Mouse (Mus musculus): ENCODE measurements around the gene Prr9. TPM values are rescaled to one million over a fixed set of nuclear protein-coding genes. Genes with fewer than 3 reads are reported as not detected.

The Prr9 gene
- polyA plus RNA-seq (2012; fragmentation: generic; extraction: Trizol): not detected

GRCm38 (mm10) chr3:92123847-92124246 lies at the start of gene Prr9:
Prr9 (minus strand) TSS chr3:92123947.

DNA sequence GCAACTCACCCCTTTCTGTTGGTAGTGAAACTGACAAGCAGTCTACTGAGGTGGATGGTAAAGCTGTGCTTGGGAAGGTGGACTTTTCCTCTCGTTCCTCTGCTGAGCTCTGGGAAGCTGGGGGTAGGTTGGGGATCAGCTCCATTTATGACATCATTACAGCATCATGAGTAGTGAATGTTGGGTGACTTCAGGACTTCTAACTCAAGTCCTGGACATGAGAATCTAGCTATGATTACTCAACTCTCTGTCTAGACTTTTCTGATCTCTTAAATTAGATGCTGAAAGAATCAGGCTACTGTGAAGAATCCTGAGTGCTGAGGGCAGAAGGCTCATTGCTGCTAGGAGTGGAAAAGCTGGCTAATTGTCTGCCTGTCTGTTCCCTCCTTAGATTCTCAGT lies 18.9 kb upstream of the Prr9 start, which contains the start of gene Lelp1:
Gene Lelp1, minus strand, starts transcription at position 101 of the 400 bp plus-strand sequence.

GRCm38 (mm10) chr3:92083042-92083441 lies 40.7 kb downstream of the Prr9 start, which contains the start of gene Lor:
Lor (minus strand) TSS chr3:92083142.

Other genes with a start within 250 kb of the Prr9 start
- not detected for gene Pglyrp3, start 109.4 kb downstream of the Prr9 start, polyA plus RNA-seq (2012; fragmentation: generic; extraction: Trizol)
- gene Lor, start 40.8 kb downstream of the Prr9 start, polyA plus RNA-seq (2012; fragmentation: generic; extraction: Trizol): under 1 TPM in 1 of 2 experiments, not detected in 1; 0.01 TPM
- not detected for gene Lelp1, start 18.8 kb upstream of the Prr9 start, polyA plus RNA-seq (2012; fragmentation: generic; extraction: Trizol)
- not detected for gene Sprr2a1, start 91.9 kb upstream of the Prr9 start, polyA plus RNA-seq (2012; fragmentation: generic; extraction: Trizol)
- gene Sprr2a2, start 92.0 kb upstream of the Prr9 start, polyA plus RNA-seq (2012; fragmentation: generic; extraction: Trizol): under 1 TPM; 0.09 to 0.75 TPM
- under 1 TPM in 1 of 2 experiments, not detected in 1; 0.06 TPM for gene Sprr2a3, start 161.5 kb upstream of the Prr9 start, polyA plus RNA-seq (2012; fragmentation: generic; extraction: Trizol)
- gene Sprr2b, start 192.7 kb upstream of the Prr9 start, polyA plus RNA-seq (2012; fragmentation: generic; extraction: Trizol): not detected
- gene Sprr2d, start 215.2 kb upstream of the Prr9 start, polyA plus RNA-seq (2012; fragmentation: generic; extraction: Trizol): not detected
- gene Sprr2e, start 228.2 kb upstream of the Prr9 start, polyA plus RNA-seq (2012; fragmentation: generic; extraction: Trizol): under 1 TPM in 1 of 2 experiments, not detected in 1; 0.05 TPM
- not detected for gene Sprr2f, start 241.2 kb upstream of the Prr9 start, polyA plus RNA-seq (2012; fragmentation: generic; extraction: Trizol)